Mouse (Mus musculus): ENCODE measurements at regions not wholly inside any gene's neighbourhood (a gene's known extent, or its start where the extent isn't known, plus 50 kb on each side); places are given as distances from the start of the nearest gene placed in this dataset.

DNA sequence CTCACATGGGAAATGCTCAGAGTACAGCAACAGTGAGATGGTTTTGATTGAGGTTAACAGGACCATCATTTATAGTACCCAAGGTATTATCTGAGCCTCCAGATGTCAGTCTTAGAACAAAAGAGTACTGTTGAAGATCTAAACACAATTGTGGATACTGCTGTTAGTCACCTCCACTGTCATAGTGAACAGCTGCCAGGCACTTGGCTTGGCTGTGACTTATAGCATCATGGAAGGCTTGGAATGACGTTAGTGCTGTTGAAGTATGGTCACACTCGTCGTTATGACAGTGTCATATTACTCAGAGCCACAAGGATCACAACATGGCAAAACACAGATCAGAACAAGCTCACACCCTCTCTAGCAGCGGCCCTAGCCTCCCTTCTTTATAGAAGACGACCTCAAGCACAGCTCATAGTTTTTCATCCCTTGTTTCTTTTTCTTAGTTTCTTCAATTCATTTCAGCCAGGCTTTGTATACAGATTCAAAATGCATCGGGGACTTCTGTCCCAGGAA is 87.0 kb downstream of the Gm5447 start:
- no peak overlapping the region for H3K27ac ChIP-seq (ENCODE audit: low read depth)
- 66% methylated on average over 6 of the region's 6 CpGs for WGBS
- ATAC-seq (ENCODE audit: insufficient read depth, low read depth) = no peak
- H3K9me3 ChIP-seq (replicated peaks; ENCODE audit: control insufficient read depth, low read length) = no peaks in the 10 kb centered on the region
- H3K4me2 ChIP-seq (ENCODE audit: low read depth, low read length) = no peak overlapping the region
- H3K27me3 ChIP-seq (ENCODE audit: control insufficient read depth, insufficient read depth, low read length) = no peaks in the 10 kb centered on the region
- H3K9ac ChIP-seq (replicated peaks; ENCODE audit: low read depth, low read length) = no peak overlapping the region
- no peaks in the 10 kb centered on the region for H3K4me1 ChIP-seq (ENCODE audit: control insufficient read depth, insufficient read depth)
- H3K36me3 ChIP-seq (replicated peaks; ENCODE audit: control insufficient read depth, insufficient read depth, low read length) = no peaks in the 10 kb centered on the region
- H3K4me3 ChIP-seq (ENCODE audit: low read depth, low read length) = no peak overlapping the region
- TF ChIP-seq EP300 (IDR thresholded peaks at IDR 0.05; ENCODE audit: low read depth) = no peak
- no peak for DNase-seq (ENCODE audit: low spot score)

DNA sequence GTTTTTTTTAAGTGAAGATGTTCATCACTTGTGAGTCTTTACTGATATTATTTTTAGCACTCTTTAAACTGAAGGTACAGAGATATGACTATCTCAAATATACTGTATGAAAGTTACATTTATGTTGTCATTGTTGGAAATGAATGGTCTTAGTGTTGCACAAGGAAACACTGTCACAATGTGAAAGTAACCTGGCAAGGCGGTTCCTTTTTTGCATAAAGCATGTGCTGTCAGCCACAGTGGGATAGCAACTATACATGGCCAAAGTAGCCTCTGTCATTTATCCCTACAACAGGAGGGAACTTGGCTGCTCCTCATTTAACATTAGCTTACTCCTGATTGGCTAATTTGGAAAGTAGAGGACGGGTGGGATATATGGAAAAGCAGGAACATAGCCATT is 94.3 kb downstream of the Gm5447 start:
- Histone ChIP-seq H3K27ac (ENCODE audit: low read depth) (no peak overlapping the region), H3K4me2 (ENCODE audit: low read depth, low read length) (no peak overlapping the region), H3K36me3 (replicated peaks; ENCODE audit: control insufficient read depth, insufficient read depth, low read length) (no peaks in the 10 kb centered on the region), H3K9me3 (replicated peaks; ENCODE audit: control insufficient read depth, low read length) (no peaks in the 10 kb centered on the region), H3K9ac (replicated peaks; ENCODE audit: low read depth, low read length) (no peak overlapping the region), H3K4me3 (ENCODE audit: low read depth, low read length) (no peak overlapping the region), H3K4me1 (ENCODE audit: control insufficient read depth, insufficient read depth) (no peaks in the 10 kb centered on the region), H3K27me3 (ENCODE audit: control insufficient read depth, insufficient read depth, low read length) (no peaks in the 10 kb centered on the region)
- WGBS = 64% methylated on average over 2 of the region's 2 CpGs
- DNase-seq (ENCODE audit: low spot score) = no peak
- TF ChIP-seq CTCF (IDR thresholded peaks at IDR 0.05; ENCODE audit: low read depth) = no peak
- TF ChIP-seq EP300 (IDR thresholded peaks at IDR 0.05; ENCODE audit: low read depth) = no peak
- ATAC-seq (ENCODE audit: insufficient read depth, low read depth) = no peak

DNA sequence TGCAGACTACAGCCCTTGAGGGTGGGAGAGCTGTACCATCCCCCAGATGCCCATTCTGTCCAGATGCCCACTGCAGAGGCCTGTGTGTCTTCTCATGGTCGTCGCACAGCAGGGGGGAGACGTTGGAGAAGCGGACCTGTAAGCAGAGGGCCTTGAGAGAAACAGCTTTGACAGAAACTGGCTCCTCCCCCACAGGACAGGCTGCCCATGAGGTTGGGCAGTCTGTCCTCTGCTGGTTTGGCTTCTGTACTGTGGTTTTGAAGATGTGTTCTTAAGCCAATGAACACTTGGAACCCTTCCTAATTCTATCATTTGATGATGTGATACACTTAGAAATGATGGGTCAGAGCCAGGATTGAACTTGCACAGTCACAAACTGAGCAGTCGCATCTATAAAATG is 102.5 kb downstream of the Gm5447 start:
- Histone ChIP-seq H3K9me3 (replicated peaks; ENCODE audit: control insufficient read depth, low read length) (no peaks in the 10 kb centered on the region), H3K27ac (ENCODE audit: low read depth) (no peak overlapping the region), H3K36me3 (replicated peaks; ENCODE audit: control insufficient read depth, insufficient read depth, low read length) (no peaks in the 10 kb centered on the region), H3K4me3 (ENCODE audit: low read depth, low read length) (no peak overlapping the region), H3K27me3 (ENCODE audit: control insufficient read depth, insufficient read depth, low read length) (peaks cover 31% of the 10 kb centered on the region), H3K4me1 (ENCODE audit: control insufficient read depth, insufficient read depth) (no peaks in the 10 kb centered on the region), H3K9ac (replicated peaks; ENCODE audit: low read depth, low read length) (no peak overlapping the region), H3K4me2 (ENCODE audit: low read depth, low read length) (no peak overlapping the region)
- WGBS = 38% methylated on average over 5 of the region's 5 CpGs
- TF ChIP-seq CTCF (IDR thresholded peaks at IDR 0.05; ENCODE audit: low read depth) (no peak), EP300 (IDR thresholded peaks at IDR 0.05; ENCODE audit: low read depth) (no peak)
- ATAC-seq (ENCODE audit: insufficient read depth, low read depth) (no peak), DNase-seq (ENCODE audit: low spot score) (no peak)

DNA sequence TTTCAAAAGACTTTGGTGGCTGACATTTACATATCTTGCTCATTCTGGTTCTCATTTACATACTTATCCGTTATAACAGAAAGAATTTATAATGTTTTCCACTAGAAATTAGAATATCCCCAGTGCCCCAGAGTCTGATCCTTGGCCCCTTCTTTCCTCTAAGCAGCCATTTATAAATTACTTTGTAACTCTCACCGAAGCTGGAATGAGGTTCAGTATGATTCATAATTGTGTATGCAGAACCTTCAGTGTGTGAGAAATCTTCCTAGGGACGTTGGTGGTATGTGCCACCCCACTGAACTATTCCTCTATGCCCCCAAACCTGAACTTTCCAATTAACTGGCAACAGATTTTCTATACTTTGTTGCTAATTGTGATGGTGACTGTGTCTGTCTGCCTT is 104.7 kb downstream of the Gm5447 start:
- H3K4me1 ChIP-seq (ENCODE audit: control insufficient read depth, insufficient read depth) = no peaks in the 10 kb centered on the region
- no peak overlapping the region for H3K27ac ChIP-seq (ENCODE audit: low read depth)
- H3K4me3 ChIP-seq (ENCODE audit: low read depth, low read length) = no peak overlapping the region
- no peak overlapping the region for H3K4me2 ChIP-seq (ENCODE audit: low read depth, low read length)
- no peak for TF ChIP-seq CTCF (IDR thresholded peaks at IDR 0.05; ENCODE audit: low read depth)
- no peak for TF ChIP-seq EP300 (IDR thresholded peaks at IDR 0.05; ENCODE audit: low read depth)
- H3K27me3 ChIP-seq (ENCODE audit: control insufficient read depth, insufficient read depth, low read length) = peaks cover 37% of the 10 kb centered on the region
- H3K9me3 ChIP-seq (replicated peaks; ENCODE audit: control insufficient read depth, low read length) = no peaks in the 10 kb centered on the region
- WGBS = 61% methylated on average over 3 of the region's 3 CpGs
- ATAC-seq (ENCODE audit: insufficient read depth, low read depth) (no peak), DNase-seq (ENCODE audit: low spot score) (no peak)
- H3K9ac ChIP-seq (replicated peaks; ENCODE audit: low read depth, low read length) = no peak overlapping the region
- no peaks in the 10 kb centered on the region for H3K36me3 ChIP-seq (replicated peaks; ENCODE audit: control insufficient read depth, insufficient read depth, low read length)

DNA sequence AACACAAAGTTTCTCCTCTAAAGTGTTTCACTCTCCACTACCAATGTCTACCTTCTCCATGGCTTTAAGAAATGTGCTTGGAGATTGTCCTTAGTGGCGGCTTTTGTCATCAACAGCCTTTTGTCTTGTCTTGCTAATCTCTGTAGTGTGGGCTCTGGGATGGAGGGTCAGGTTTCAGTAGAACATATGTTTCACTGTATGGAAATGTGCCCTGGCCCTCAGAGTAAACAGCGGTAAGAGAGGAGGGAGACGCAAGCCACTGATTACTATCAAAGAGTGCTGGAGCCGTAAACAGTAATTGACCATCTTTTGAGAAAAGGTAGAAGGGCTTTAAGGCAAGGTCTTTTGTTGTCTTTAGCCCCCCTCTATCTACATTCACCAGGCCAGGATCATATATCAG is 106.2 kb downstream of the Gm5447 start:
- Histone ChIP-seq H3K27me3 (ENCODE audit: control insufficient read depth, insufficient read depth, low read length) (peaks cover 49% of the 10 kb centered on the region), H3K4me1 (ENCODE audit: control insufficient read depth, insufficient read depth) (no peaks in the 10 kb centered on the region), H3K9me3 (replicated peaks; ENCODE audit: control insufficient read depth, low read length) (no peaks in the 10 kb centered on the region), H3K9ac (replicated peaks; ENCODE audit: low read depth, low read length) (no peak overlapping the region), H3K27ac (ENCODE audit: low read depth) (no peak overlapping the region), H3K36me3 (replicated peaks; ENCODE audit: control insufficient read depth, insufficient read depth, low read length) (no peaks in the 10 kb centered on the region), H3K4me3 (ENCODE audit: low read depth, low read length) (no peak overlapping the region), H3K4me2 (ENCODE audit: low read depth, low read length) (no peak overlapping the region)
- TF ChIP-seq CTCF (IDR thresholded peaks at IDR 0.05; ENCODE audit: low read depth) (no peak), EP300 (IDR thresholded peaks at IDR 0.05; ENCODE audit: low read depth) (no peak)
- 28% methylated on average over 4 of the region's 4 CpGs for WGBS
- ATAC-seq (ENCODE audit: insufficient read depth, low read depth) (no peak), DNase-seq (ENCODE audit: low spot score) (no peak)

DNA sequence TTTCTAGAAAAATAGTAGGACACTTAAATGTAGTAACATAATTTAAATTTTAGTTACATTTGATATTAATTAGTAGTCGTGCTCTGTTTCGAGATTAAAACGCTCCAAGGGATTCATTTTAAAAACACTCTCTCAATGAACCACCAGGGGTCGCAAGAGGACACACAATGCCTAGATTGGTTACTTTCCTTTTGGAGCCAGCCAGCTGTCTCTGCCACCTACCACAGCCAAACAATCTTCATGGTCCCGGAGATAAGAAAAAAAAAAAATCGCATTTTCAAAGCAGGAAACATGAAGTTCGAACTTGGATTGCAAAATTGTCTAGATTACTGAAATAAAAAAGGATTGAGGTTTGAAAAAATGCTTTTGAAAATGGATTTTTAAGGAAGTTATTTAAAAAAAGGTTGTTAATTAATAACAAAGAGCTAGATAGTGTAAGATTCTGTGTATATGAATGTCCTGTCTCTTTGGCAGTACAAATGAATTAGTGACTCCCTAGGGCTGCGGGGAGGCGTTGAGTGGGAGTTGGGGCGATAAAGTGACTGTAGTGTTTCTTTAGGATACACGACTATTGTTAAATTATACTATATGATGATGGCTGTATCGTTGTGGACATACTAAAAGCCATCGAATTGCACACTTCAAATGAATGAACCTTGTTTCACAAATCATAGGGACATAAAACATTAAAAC is 108.6 kb downstream of the Gm5447 start:
- no peaks in the 10 kb centered on the region for H3K9me3 ChIP-seq (replicated peaks; ENCODE audit: control insufficient read depth, low read length)
- peak; percentile 71 for DNase-seq (ENCODE audit: low spot score)
- H3K27me3 ChIP-seq (ENCODE audit: control insufficient read depth, insufficient read depth, low read length) = peaks cover 49% of the 10 kb centered on the region
- H3K36me3 ChIP-seq (replicated peaks; ENCODE audit: control insufficient read depth, insufficient read depth, low read length) = no peaks in the 10 kb centered on the region
- H3K4me1 ChIP-seq (ENCODE audit: control insufficient read depth, insufficient read depth) = no peaks in the 10 kb centered on the region
- no peak overlapping the region for H3K4me2 ChIP-seq (ENCODE audit: low read depth, low read length)
- no peak overlapping the region for H3K4me3 ChIP-seq (ENCODE audit: low read depth, low read length)
- TF ChIP-seq EP300 (IDR thresholded peaks at IDR 0.05; ENCODE audit: low read depth) = no peak
- TF ChIP-seq CTCF (IDR thresholded peaks at IDR 0.05; ENCODE audit: low read depth) = peak; percentile 81
- ATAC-seq (ENCODE audit: insufficient read depth, low read depth) = no peak
- H3K27ac ChIP-seq (ENCODE audit: low read depth) = no peak overlapping the region
- H3K9ac ChIP-seq (replicated peaks; ENCODE audit: low read depth, low read length) = no peak overlapping the region
- 34% methylated on average over 13 of the region's 13 CpGs for WGBS
